Mouse (Mus musculus) cerebellum, adult 11-12 months (tissue): ENCODE data around the gene Wwtr1.

Experiments used
- DNase-seq: peaks from one replicate; pipeline ENCODE4 v3.0.0; 2022

Wwtr1 gene

DNA sequence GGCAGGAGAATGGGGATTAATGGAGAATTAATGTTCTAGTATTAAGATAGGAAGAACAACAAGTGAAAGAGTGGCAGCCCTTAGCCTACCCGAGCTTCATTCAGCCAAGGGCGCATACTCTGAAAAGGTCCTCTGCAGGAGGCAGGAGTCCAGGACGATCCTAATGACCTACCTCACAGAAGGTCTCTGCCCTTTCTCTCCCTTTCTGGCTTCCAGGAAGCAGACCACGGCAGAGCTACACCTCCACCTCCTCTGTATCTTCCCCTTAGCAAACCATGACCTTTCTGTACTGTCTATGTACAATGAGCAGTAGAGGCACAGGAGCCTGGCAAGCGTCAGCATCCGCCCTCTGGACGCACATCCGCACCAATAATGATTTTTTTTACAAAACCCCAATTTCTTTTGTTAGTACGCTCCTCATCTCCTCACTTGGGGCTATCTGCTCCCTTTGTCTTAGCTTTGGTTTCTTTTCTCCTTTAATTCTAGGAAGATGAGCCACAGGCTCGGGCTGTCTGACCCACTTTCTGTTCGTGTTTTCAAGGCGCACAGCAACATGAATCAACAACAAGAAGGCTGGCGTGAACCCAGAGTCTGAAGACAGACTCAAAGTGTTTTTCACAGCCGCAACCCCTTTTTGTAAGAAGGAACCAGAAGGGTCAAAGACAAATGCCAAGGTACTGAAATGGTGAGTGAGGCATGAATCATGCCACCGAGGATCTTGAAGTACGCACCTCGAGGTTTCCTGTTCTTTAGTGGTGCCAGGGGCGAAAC is 63.7 kb downstream of the Wwtr1 start:
- DNase-seq, result no peak

DNA sequence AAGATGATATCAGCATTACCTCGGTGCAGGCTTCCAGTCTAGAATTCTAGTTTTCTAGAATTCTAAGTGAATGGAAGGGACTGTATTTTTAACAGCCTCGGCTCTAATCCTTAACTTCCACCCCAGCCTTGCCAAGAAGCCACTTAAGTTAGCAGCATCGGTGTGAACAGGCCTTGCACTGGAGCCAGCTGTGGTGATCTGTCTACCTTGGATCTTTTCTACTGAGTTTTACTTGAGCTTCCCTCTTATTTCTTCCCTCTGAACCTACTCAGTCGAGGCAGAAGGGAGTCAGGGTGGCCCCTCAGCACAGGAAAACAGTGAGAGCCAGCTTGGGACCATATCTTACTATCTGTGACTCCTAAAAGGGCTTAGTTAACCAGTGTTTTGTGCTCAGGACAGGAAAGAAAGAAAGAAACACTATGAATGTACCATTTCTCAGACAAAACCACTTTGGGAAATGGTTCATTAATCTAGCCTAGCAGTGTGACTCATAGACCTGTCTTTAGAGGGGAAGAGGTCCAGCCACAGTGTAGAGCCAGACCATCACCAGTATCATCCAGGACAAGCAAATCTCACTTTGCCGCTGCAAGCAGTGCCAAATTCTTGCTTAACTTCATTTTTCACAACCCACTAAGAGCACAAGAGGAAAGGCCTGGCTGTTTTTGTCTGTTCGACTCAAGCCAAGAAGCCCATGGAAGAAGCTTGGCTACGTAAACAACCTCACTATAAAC is 65.6 kb downstream of the Wwtr1 start:
- no peak for DNase-seq

DNA sequence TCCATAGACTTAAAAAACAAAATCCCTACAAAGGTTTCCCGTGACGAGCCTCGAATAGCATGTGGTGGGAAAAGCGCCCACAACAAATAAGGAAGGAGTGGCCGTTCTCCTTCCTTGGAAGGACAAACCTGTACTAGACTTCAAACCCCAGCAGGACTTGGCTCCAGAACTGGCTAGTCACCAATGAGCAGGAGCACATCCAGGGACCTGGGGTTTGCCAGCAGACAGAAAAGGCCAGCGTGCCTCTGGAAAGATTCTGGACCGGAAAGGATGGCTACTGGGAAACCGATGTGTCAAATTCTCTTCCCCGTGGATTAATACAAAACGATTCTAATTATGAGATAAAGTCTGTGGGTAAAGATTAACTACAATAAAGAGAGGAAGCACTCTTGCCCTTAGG is 69.7 kb downstream of the Wwtr1 start:
- peak; percentile 2 for DNase-seq

GRCm38 (mm10) chr3:57504756-57505155 is 71.0 kb downstream of the Wwtr1 start:
- no peak for DNase-seq

DNA sequence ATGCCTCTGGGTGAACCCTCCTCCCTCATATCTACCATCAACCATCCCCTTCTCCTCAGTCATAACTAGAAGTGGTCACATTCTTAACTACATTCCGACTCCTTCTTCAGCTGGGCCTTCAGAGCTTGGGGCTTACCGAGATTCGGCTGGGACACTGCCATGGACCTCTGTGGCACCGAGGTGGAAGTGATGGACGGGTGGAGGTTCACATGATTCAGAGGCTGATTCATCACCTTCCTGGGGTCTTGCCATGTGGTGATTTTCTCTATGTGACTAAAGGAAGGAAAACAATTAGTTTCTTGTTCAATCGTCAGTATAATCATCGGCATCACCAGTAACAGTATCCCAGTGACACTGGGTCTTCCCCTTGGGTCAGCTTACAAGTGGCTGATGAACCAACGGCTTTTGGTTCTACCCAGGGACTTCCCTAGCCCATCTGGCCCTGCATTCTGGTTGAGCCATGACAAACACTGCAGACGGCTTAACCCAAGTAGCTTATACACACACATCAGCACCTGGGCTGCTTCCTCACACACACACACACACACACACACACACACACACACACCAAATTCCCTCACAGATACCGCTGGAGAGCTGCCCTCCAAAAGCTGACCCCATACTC is 74.0 kb downstream of the Wwtr1 start:
- no peak for DNase-seq

DNA sequence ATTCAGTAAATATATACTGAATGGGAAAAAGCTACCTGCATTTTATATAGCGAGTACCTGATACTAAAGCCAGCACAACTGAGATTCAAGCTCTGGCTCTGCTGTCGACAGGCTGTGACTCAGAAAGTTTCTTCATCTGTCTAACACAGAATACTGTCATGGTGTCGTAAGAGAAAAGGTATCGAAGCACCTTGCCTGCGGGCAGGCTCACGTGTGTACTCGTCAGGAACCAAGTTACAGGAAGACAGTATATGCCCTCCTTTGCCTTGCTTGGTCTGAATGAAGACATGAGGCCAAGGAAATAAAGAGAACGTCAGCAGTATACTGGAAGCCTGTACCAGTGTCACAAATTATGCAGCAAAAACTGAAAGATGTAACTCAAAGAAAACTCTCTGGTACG is 74.9 kb downstream of the Wwtr1 start:
- DNase-seq, result no peak

DNA sequence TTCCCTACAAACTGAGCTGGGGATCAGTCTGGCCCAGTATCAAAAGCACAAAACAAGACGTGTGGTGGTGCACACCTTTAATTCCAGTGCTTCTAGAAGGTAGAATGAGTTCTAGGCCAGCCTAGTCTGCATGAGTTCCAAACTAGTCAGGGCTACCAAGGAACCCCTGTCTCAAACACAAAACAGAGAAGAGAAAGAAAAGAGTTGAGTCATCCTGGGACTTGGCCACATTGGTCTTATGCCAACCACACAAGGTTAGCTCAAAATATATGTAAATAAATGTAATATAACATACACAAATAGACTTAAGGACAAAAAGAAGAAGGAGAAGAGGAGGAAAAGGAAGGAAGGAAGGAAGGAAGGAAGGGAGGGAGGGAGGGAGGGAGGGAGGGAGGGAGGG is 77.9 kb downstream of the Wwtr1 start:
- DNase-seq, result no peak

DNA sequence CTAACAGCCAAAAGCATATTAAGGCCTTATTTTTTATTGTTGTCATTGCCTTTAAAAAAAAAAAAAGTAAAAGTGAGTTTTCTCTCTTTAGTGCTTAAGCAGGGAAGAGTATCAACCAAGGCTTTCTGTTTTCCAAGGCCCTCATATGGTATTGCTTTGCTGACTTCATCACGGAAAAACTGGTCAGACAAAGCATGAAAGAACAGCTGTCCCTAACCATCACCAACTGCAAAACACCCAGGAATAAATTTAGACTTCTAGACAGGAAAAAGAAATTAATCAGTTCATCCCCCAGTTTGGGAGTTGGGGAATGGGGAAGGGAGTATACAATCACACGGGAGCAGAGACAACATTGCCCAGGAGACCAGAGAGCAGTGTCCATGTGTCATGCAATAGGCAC is 79.3 kb downstream of the Wwtr1 start:
- no peak for DNase-seq

DNA sequence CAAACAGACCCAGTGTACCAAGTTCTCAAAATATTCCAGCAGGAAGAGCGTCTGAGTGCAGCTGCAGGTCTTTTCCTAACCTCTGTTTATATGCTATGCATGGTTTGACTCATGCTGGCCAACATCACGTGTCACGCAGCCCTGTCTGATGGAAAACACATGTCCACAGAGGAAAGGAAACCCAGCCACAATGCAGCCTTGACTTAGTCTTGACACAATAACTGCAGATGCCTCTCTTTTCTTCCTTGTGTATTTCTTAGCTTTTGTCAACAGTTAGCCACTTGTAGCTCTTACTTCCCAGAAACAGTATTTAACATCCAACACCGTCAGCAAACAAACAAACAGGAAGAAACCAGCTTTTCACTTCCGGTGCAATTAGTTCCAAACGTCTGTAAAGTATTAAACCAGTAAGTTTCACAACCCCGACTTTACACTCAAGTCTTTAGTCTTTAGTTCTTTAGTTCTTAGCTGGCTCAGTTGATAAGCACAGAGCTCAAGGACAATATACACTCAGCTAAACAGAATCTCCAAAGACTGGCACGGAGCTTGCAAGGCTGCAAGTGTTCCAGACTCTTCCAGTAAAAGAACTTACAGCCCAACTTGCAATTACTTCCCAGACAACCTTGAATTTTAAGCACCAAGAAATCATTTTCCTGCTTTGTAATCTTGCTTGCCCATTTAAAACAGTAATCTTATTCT is 88.1 kb downstream of the Wwtr1 start:
- no peak for DNase-seq

DNA sequence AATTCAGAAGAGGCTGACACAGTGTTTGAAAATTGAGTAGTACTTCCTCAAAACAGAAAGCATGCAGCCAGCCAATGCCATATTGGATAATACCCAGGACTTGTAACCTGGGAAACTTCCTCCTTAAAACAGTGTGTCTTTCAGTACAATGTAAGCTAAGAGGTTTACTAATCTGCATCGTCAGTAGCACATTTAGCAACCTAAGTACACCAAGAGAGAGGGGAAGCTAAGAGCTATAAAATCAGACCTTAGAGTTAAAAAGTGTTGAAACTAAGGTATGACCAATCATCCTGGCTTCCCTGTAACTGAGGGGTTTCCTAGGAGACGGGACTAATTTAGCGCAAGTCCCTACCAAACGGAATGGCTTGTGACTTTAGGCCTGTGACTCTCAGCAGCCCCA is 89.6 kb downstream of the Wwtr1 start:
- no peak for DNase-seq

- no peak for DNase-seq
Measured at GRCm38 (mm10) chr3:57481981-57482380, 93.7 kb downstream of the Wwtr1 start.

- DNase-seq, result no peak
Measured at GRCm38 (mm10) chr3:57480640-57481039, 95.1 kb downstream of the Wwtr1 start.

DNA sequence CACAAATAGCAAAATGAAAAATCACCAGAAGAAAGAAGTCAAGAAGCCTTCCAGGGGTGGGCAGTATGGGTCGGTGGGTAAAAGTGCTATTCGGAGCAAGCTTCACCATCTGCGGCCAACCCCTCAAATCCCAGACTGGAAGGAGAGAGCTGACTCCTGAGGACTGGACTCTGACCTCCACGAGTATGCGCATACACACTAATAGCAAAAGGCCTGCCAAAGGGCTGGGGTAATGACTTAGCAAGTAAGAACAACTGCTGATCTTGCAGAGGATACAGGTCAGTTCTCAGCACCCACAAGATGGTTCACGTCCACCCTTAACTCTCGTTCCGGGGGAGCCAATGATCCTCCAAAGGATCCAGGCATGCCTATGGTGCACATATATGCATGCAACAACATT is 101.3 kb downstream of the Wwtr1 start:
- no peak for DNase-seq

GRCm38 (mm10) chr3:57472407-57472806 is 103.3 kb downstream of the Wwtr1 start:
- no peak for DNase-seq

GRCm38 (mm10) chr3:57470981-57471601 is 104.6 kb downstream of the Wwtr1 start:
- no peak for DNase-seq

- DNase-seq, result no peak
Measured at GRCm38 (mm10) chr3:57470326-57470725, 105.4 kb downstream of the Wwtr1 start.

GRCm38 (mm10) chr3:57469325-57469724 is 106.4 kb downstream of the Wwtr1 start:
- DNase-seq, result no peak

- DNase-seq, result no peak
Measured at GRCm38 (mm10) chr3:57466289-57466688, 109.4 kb downstream of the Wwtr1 start.

- no peak for DNase-seq
Measured at GRCm38 (mm10) chr3:57463302-57463701, 112.4 kb downstream of the Wwtr1 start.

DNA sequence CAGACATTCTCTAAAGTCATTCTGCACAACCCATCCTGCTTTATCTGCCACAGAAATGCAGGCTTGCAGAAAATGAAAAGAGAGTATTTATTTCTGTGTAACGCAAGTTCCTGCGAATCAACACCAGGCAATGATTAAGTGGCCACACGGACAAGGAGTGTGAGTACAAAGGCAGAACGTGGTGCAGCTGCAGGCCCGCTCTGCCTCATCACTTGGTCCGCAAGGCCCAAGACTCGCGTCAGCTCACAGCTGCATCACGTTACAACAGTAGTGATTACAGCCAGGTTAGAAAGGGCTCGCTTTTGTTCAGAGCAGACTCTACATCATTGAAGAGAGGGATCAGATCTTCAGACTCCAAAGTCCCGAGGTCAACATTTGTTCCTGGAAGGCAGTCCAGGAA is 117.1 kb downstream of the Wwtr1 start:
- DNase-seq, result no peak

GRCm38 (mm10) chr3:57448445-57448844 is 127.3 kb downstream of the Wwtr1 start:
- DNase-seq, result peak; percentile 12

- no peak for DNase-seq
Measured at GRCm38 (mm10) chr3:57447889-57448288, 127.8 kb downstream of the Wwtr1 start.

GRCm38 (mm10) chr3:57445706-57446105 is 130.0 kb downstream of the Wwtr1 start:
- no peak for DNase-seq
